Mouse (Mus musculus) small intestine, adult 2 months (tissue): ENCODE measurements around the gene AC134908.4.

ENCODE experiments used
- CTCF ChIP-seq: fragments of 200-500 bp; IDR thresholded peaks from 2 replicates; pipeline ENCODE4 v1.5.1; 2012; ENCODE audit warnings: low read depth, mild to moderate bottlenecking, control low read depth, inconsistent platforms, low read length, moderate library complexity, mixed read lengths; ENCODE audit not compliant: insufficient replicate concordance, insufficient read length; ENCODE audit errors: extremely low read depth
- POLR2A ChIP-seq: fragments of 200-500 bp; IDR thresholded peaks from 2 replicates; pipeline ENCODE4 v1.6.1; 2012; ENCODE audit warnings: low read depth, mild to moderate bottlenecking, control low read depth, inconsistent platforms, low read length, moderate library complexity

- TF ChIP-seq CTCF (no peak), POLR2A (no peak)
These were observed 29.1 kb upstream of the AC134908.4 start for GRCm38 (mm10) chr17:25824362-25825142.
